Mouse (Mus musculus) liver, embryonic 14.5 days (tissue): ENCODE measurements at regions not wholly inside any gene's neighbourhood (a gene's known extent, or its start where the extent isn't known, plus 50 kb on each side); places are given as distances from the start of the nearest gene placed in this dataset.
A peak's percentile ranks its signal among the peaks of the same experiment; 100 is the strongest.

Source experiments
- ATAC-seq: fragments of 200-750 bp; cut with Nextera tagmentation; 2 replicates; pipeline ENCODE4 v1.8.0; 2017; ENCODE audit warnings: moderate number of reproducible peaks, mild to moderate bottlenecking, moderate library complexity; ENCODE audit not compliant: insufficient read depth
- DNase-seq, 3 experiments: peaks; one replicate each; pipeline ENCODE4 v3.0.0-alpha.2; 2012 to 2013; ENCODE audit warnings: low read depth in 3 of 3, low spot score in 3 of 3
- H3K27ac ChIP-seq: fragments of 300-500 bp; sonication (generic); 2 replicates; pipeline ENCODE4 v1.5.1; 2014; ENCODE audit warnings: moderate library complexity, mild to moderate bottlenecking, control low read depth, inconsistent platforms
- H3K27me3 ChIP-seq: fragments of 300-500 bp; sonication (generic); 2 replicates; pipeline ENCODE4 v1.6.1; 2014; ENCODE audit warnings: mild to moderate bottlenecking, low read length, moderate library complexity; ENCODE audit not compliant: control insufficient read depth, insufficient read depth
- H3K36me3 ChIP-seq: fragments of 300-500 bp; sonication (generic); replicated peaks from 2 replicates; pipeline ENCODE4 v1.6.1; 2014; ENCODE audit warnings: low read depth; ENCODE audit not compliant: control insufficient read depth, insufficient read depth
- H3K4me1 ChIP-seq, 2 experiments: fragments of 200-500 bp in 1 of 2; fragments of 300-500 bp in 1 of 2; sonication (generic) in 1 of 2; replicated peaks; 2 replicates each; pipeline ENCODE4 v1.6.1; 2012 to 2014; ENCODE audit warnings: antibody characterized with exemption in 1 of 2, inconsistent platforms in 1 of 2, low read length in 1 of 2; ENCODE audit not compliant: control insufficient read depth in 2 of 2, insufficient read depth in 2 of 2
- H3K4me2 ChIP-seq: fragments of 300-500 bp; sonication (generic); 2 replicates; pipeline ENCODE4 v1.6.1; 2014; ENCODE audit warnings: low read depth, mild to moderate bottlenecking, control low read depth, moderate library complexity
- H3K4me3 ChIP-seq, 2 experiments: fragments of 200-500 bp in 1 of 2; fragments of 300-500 bp in 1 of 2; sonication (generic) in 1 of 2; 2 replicates each; pipeline ENCODE4 v1.5.1; 2012 to 2014; ENCODE audit warnings: low read depth in 2 of 2, low read length in 2 of 2, mild to moderate bottlenecking in 2 of 2, control low read depth in 1 of 2, inconsistent platforms in 1 of 2, moderate library complexity in 1 of 2; ENCODE audit not compliant: insufficient read depth in 1 of 2
- H3K9ac ChIP-seq: fragments of 300-500 bp; sonication (generic); replicated peaks from 2 replicates; pipeline ENCODE4 v1.6.1; 2014; ENCODE audit warnings: mild to moderate bottlenecking, control low read depth, moderate library complexity
- H3K9me3 ChIP-seq: fragments of 300-500 bp; sonication (generic); 2 replicates; pipeline ENCODE4 v1.6.1; 2016; ENCODE audit warnings: low read length, mixed read lengths; ENCODE audit not compliant: control insufficient read depth
- CTCF ChIP-seq: IDR thresholded peaks from 2 replicates; pipeline ENCODE4 v1.5.1; 2016; ENCODE audit warnings: antibody characterized with exemption, low read depth, control low read depth
- EP300 ChIP-seq: IDR thresholded peaks from 2 replicates; pipeline ENCODE4 v1.6.1; 2016; ENCODE audit warnings: antibody characterized with exemption, low read depth
- WGBS: fragments of 180-500 bp; shearing (Covaris S2); extraction: QIAGEN DNeasy Blood & Tissue Kit; methylation state at CpG from one replicate; pipeline ENCODE4 v1.1.7; 2014; ENCODE audit not compliant: insufficient replicate concordance; 5-methylcytosine and 5-hydroxymethylcytosine counted together

GRCm38 (mm10) chr3:149326664-149327063 lies 336.3 kb upstream of the Adgrl2 start:
- Histone ChIP-seq H3K4me2 (no peak overlapping the region), H3K27ac (no peak overlapping the region), H3K4me3 (no peak overlapping the region), H3K9ac (no peak overlapping the region), H3K27me3 (no peaks in the 10 kb centered on the region), H3K9me3 (no peaks in the 10 kb centered on the region), H3K4me1 (no peaks in the 10 kb centered on the region; a peak in 2 of 4 replicates), H3K36me3 (no peaks in the 10 kb centered on the region)
- 15% methylated on average over 5 of the region's 5 CpGs for WGBS
- no peak for DNase-seq
- peak; percentile 21; the same call in 1 of the 2 replicates for ATAC-seq
- TF ChIP-seq CTCF (no peak), EP300 (no peak)

GRCm38 (mm10) chr3:149324088-149324487 lies 333.7 kb upstream of the Adgrl2 start:
- H3K4me2 ChIP-seq = no peak overlapping the region
- ATAC-seq (no peak), DNase-seq (no peak)
- whole genome bisulfite sequencing = 42% methylated on average over 2 of the region's 2 CpGs
- no peaks in the 10 kb centered on the region for H3K9me3 ChIP-seq
- H3K27me3 ChIP-seq = no peaks in the 10 kb centered on the region
- H3K4me1 ChIP-seq = no peaks in the 10 kb centered on the region; a peak in 1 of 4 replicates
- H3K36me3 ChIP-seq = no peaks in the 10 kb centered on the region
- no peak for TF ChIP-seq CTCF
- TF ChIP-seq EP300 = no peak
- no peak overlapping the region for H3K27ac ChIP-seq
- no peak overlapping the region for H3K4me3 ChIP-seq
- H3K9ac ChIP-seq = no peak overlapping the region

GRCm38 (mm10) chr3:149318728-149319127 lies 328.4 kb upstream of the Adgrl2 start:
- no peak overlapping the region for H3K4me2 ChIP-seq
- H3K27ac ChIP-seq = no peak overlapping the region
- WGBS = 50% methylated on average over 9 of the region's 9 CpGs
- H3K4me3 ChIP-seq = no peak overlapping the region
- TF ChIP-seq CTCF (no peak), EP300 (no peak)
- no peak for ATAC-seq
- DNase-seq = no peak
- no peaks in the 10 kb centered on the region for H3K4me1 ChIP-seq
- H3K36me3 ChIP-seq = no peaks in the 10 kb centered on the region
- H3K27me3 ChIP-seq = no peaks in the 10 kb centered on the region
- H3K9me3 ChIP-seq = no peaks in the 10 kb centered on the region
- no peak overlapping the region for H3K9ac ChIP-seq

- no peak overlapping the region for H3K4me2 ChIP-seq
- H3K27me3 ChIP-seq = no peaks in the 10 kb centered on the region
- no peaks in the 10 kb centered on the region for H3K9me3 ChIP-seq
- H3K9ac ChIP-seq = no peak overlapping the region
- ATAC-seq = no peak
- TF ChIP-seq CTCF (no peak), EP300 (no peak)
- no peaks in the 10 kb centered on the region for H3K36me3 ChIP-seq
- no peak for DNase-seq
- WGBS = 66% methylated on average over 4 of the region's 4 CpGs
- no peak overlapping the region for H3K4me3 ChIP-seq
- H3K27ac ChIP-seq = no peak overlapping the region
- H3K4me1 ChIP-seq = no peaks in the 10 kb centered on the region
Observed at GRCm38 (mm10) chr3:149314258-149314657, 323.9 kb upstream of the Adgrl2 start.

GRCm38 (mm10) chr3:149313217-149313616 lies 322.9 kb upstream of the Adgrl2 start:
- WGBS = 64% methylated on average over 6 of the region's 6 CpGs
- H3K9me3 ChIP-seq = no peaks in the 10 kb centered on the region
- no peak overlapping the region for H3K27ac ChIP-seq
- ATAC-seq = no peak
- no peak overlapping the region for H3K9ac ChIP-seq
- TF ChIP-seq CTCF (no peak), EP300 (no peak)
- no peak overlapping the region for H3K4me2 ChIP-seq
- H3K27me3 ChIP-seq = no peaks in the 10 kb centered on the region
- no peak overlapping the region for H3K4me3 ChIP-seq
- H3K4me1 ChIP-seq = no peaks in the 10 kb centered on the region
- no peak for DNase-seq
- H3K36me3 ChIP-seq = no peaks in the 10 kb centered on the region

- 62% methylated on average over 8 of the region's 8 CpGs for WGBS
- DNase-seq = no peak
- H3K27me3 ChIP-seq = no peaks in the 10 kb centered on the region
- ATAC-seq = no peak
- no peaks in the 10 kb centered on the region for H3K4me1 ChIP-seq
- no peak overlapping the region for H3K4me3 ChIP-seq
- TF ChIP-seq CTCF (no peak), EP300 (no peak)
- no peaks in the 10 kb centered on the region for H3K36me3 ChIP-seq
- no peaks in the 10 kb centered on the region for H3K9me3 ChIP-seq
- no peak overlapping the region for H3K27ac ChIP-seq
- H3K9ac ChIP-seq = no peak overlapping the region
- H3K4me2 ChIP-seq = no peak overlapping the region
Observed at GRCm38 (mm10) chr3:149311576-149311975, 321.2 kb upstream of the Adgrl2 start.
